Mouse (Mus musculus): Measurements from ENCODE around the gene Fmod.

DNA sequence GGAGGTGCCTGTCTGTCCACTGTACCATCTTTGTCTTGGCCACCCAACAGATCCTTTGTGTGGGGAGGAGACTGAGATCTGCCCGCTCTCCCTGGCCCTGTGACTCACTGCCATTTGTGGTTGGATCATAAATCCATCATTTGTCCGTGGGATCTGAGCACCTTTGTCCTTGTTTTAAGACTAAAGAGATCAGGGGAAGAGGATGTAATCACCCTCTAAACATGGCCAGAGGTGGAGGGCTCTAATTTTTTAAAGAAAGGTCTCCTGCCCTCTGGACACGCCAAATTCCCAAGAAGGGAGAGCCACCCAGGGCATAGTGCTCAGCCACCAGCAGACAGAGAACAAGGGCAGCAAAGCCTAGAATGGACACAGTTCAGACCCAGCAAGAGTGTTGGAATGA is 54.8 kb downstream of the Fmod start:
- TF ChIP-seq POLR2A (IDR thresholded peaks at IDR 0.05; ENCODE audit: low read depth, low read length) (no peak), CTCF (IDR thresholded peaks at IDR 0.05; ENCODE audit: extremely low read depth, insufficient read depth, insufficient read length, insufficient replicate concordance) (no peak)

Measured in spleen, adult 2 months (tissue).